Mouse (Mus musculus): ENCODE data around the gene Lnx2. TPM values are rescaled to one million over a fixed set of nuclear protein-coding genes. Genes with fewer than 3 reads are reported as not detected.

Lnx2 gene
- polyA plus RNA-seq, 1 experiment, result 48.3 TPM

GRCm38 (mm10) chr5:147041965-147042937 is 34.1 kb downstream of the Lnx2 start:
- Histone ChIP-seq H3K4me1 (replicated peaks; ENCODE audit: control insufficient read depth, insufficient read depth, low read length) (peaks cover 3% of the 10 kb centered on the region), H3K27ac (ENCODE audit: control insufficient read depth, insufficient read depth, low read length) (no peak overlapping the region), H3K27me3 (ENCODE audit: control insufficient read depth, insufficient read depth, low read length) (no peaks in the 10 kb centered on the region), H3K36me3 (ENCODE audit: control insufficient read depth, insufficient read depth, low read length) (peaks cover 19% of the 10 kb centered on the region), H3K4me3 (ENCODE audit: control insufficient read depth, insufficient read depth, low read length) (no peak overlapping the region)
- no peak for DNase-seq
- no peak for TF ChIP-seq POLR2A (IDR thresholded peaks at IDR 0.05; ENCODE audit: control insufficient read depth, extremely low read depth, insufficient read depth, low read length, poor library complexity)
- no peak for TF ChIP-seq CTCF (IDR thresholded peaks at IDR 0.05; ENCODE audit: borderline replicate concordance, control insufficient read depth, extremely low read depth, insufficient read depth, low read length, poor library complexity)
- WGBS, result 97% methylated on average over 40 of the region's 40 CpGs

GRCm38 (mm10) chr5:147039394-147039793 is 37.0 kb downstream of the Lnx2 start:
- no peak overlapping the region for H3K4me3 ChIP-seq (ENCODE audit: control insufficient read depth, insufficient read depth, low read length)
- 89% methylated on average over 5 of the region's 5 CpGs for WGBS
- no peaks in the 10 kb centered on the region for H3K4me1 ChIP-seq (replicated peaks; ENCODE audit: control insufficient read depth, insufficient read depth, low read length)
- no peak for TF ChIP-seq POLR2A (IDR thresholded peaks at IDR 0.05; ENCODE audit: control insufficient read depth, extremely low read depth, insufficient read depth, low read length, poor library complexity)
- no peak for TF ChIP-seq CTCF (IDR thresholded peaks at IDR 0.05; ENCODE audit: borderline replicate concordance, control insufficient read depth, extremely low read depth, insufficient read depth, low read length, poor library complexity)
- no peak for DNase-seq
- no peak overlapping the region for H3K27ac ChIP-seq (ENCODE audit: control insufficient read depth, insufficient read depth, low read length)
- no peaks in the 10 kb centered on the region for H3K27me3 ChIP-seq (ENCODE audit: control insufficient read depth, insufficient read depth, low read length)
- H3K36me3 ChIP-seq (ENCODE audit: control insufficient read depth, insufficient read depth, low read length), result peaks cover 19% of the 10 kb centered on the region

- DNase-seq, result no peak
- Histone ChIP-seq H3K27ac (ENCODE audit: control insufficient read depth, insufficient read depth, low read length) (no peak overlapping the region), H3K27me3 (ENCODE audit: control insufficient read depth, insufficient read depth, low read length) (no peaks in the 10 kb centered on the region), H3K4me3 (ENCODE audit: control insufficient read depth, insufficient read depth, low read length) (no peak overlapping the region), H3K36me3 (ENCODE audit: control insufficient read depth, insufficient read depth, low read length) (peaks cover 19% of the 10 kb centered on the region), H3K4me1 (replicated peaks; ENCODE audit: control insufficient read depth, insufficient read depth, low read length) (no peaks in the 10 kb centered on the region)
- TF ChIP-seq POLR2A (IDR thresholded peaks at IDR 0.05; ENCODE audit: control insufficient read depth, extremely low read depth, insufficient read depth, low read length, poor library complexity), result no peak
- no peak for TF ChIP-seq CTCF (IDR thresholded peaks at IDR 0.05; ENCODE audit: borderline replicate concordance, control insufficient read depth, extremely low read depth, insufficient read depth, low read length, poor library complexity)
- 88% methylated on average over 3 of the region's 3 CpGs for WGBS
Observed at GRCm38 (mm10) chr5:147037601-147038000, 38.8 kb downstream of the Lnx2 start.

- over 99% methylated on average over 5 of the region's 5 CpGs for WGBS
- Histone ChIP-seq H3K27ac (ENCODE audit: control insufficient read depth, insufficient read depth, low read length) (no peak overlapping the region), H3K4me3 (ENCODE audit: control insufficient read depth, insufficient read depth, low read length) (no peak overlapping the region), H3K4me1 (replicated peaks; ENCODE audit: control insufficient read depth, insufficient read depth, low read length) (no peaks in the 10 kb centered on the region), H3K27me3 (ENCODE audit: control insufficient read depth, insufficient read depth, low read length) (no peaks in the 10 kb centered on the region), H3K36me3 (ENCODE audit: control insufficient read depth, insufficient read depth, low read length) (peaks cover 13% of the 10 kb centered on the region)
- no peak for DNase-seq
- TF ChIP-seq CTCF (IDR thresholded peaks at IDR 0.05; ENCODE audit: borderline replicate concordance, control insufficient read depth, extremely low read depth, insufficient read depth, low read length, poor library complexity) (no peak), POLR2A (IDR thresholded peaks at IDR 0.05; ENCODE audit: control insufficient read depth, extremely low read depth, insufficient read depth, low read length, poor library complexity) (no peak)
Observed at GRCm38 (mm10) chr5:147036661-147037060, 39.7 kb downstream of the Lnx2 start.

- DNase-seq, result no peak
- Histone ChIP-seq H3K36me3 (ENCODE audit: control insufficient read depth, insufficient read depth, low read length) (peaks cover 9% of the 10 kb centered on the region), H3K4me1 (replicated peaks; ENCODE audit: control insufficient read depth, insufficient read depth, low read length) (no peaks in the 10 kb centered on the region), H3K27me3 (ENCODE audit: control insufficient read depth, insufficient read depth, low read length) (no peaks in the 10 kb centered on the region), H3K4me3 (ENCODE audit: control insufficient read depth, insufficient read depth, low read length) (no peak overlapping the region), H3K27ac (ENCODE audit: control insufficient read depth, insufficient read depth, low read length) (no peak overlapping the region)
- TF ChIP-seq POLR2A (IDR thresholded peaks at IDR 0.05; ENCODE audit: control insufficient read depth, extremely low read depth, insufficient read depth, low read length, poor library complexity), result no peak
- no peak for TF ChIP-seq CTCF (IDR thresholded peaks at IDR 0.05; ENCODE audit: borderline replicate concordance, control insufficient read depth, extremely low read depth, insufficient read depth, low read length, poor library complexity)
- 94% methylated on average over 10 of the region's 10 CpGs for WGBS
Observed at GRCm38 (mm10) chr5:147036028-147036427, 40.4 kb downstream of the Lnx2 start.

GRCm38 (mm10) chr5:147035301-147035700 is 41.1 kb downstream of the Lnx2 start:
- no peaks in the 10 kb centered on the region for H3K4me1 ChIP-seq (replicated peaks; ENCODE audit: control insufficient read depth, insufficient read depth, low read length)
- H3K27me3 ChIP-seq (ENCODE audit: control insufficient read depth, insufficient read depth, low read length), result no peaks in the 10 kb centered on the region
- peaks cover 2% of the 10 kb centered on the region; the same call in 1 of the 2 replicates for H3K36me3 ChIP-seq (ENCODE audit: control insufficient read depth, insufficient read depth, low read length)
- no peak for TF ChIP-seq CTCF (IDR thresholded peaks at IDR 0.05; ENCODE audit: borderline replicate concordance, control insufficient read depth, extremely low read depth, insufficient read depth, low read length, poor library complexity)
- no peak for TF ChIP-seq POLR2A (IDR thresholded peaks at IDR 0.05; ENCODE audit: control insufficient read depth, extremely low read depth, insufficient read depth, low read length, poor library complexity)
- 92% methylated on average over 6 of the region's 6 CpGs for WGBS
- DNase-seq, result no peak
- H3K4me3 ChIP-seq (ENCODE audit: control insufficient read depth, insufficient read depth, low read length), result no peak overlapping the region
- no peak overlapping the region for H3K27ac ChIP-seq (ENCODE audit: control insufficient read depth, insufficient read depth, low read length)
